Mouse (Mus musculus): Measurements from ENCODE around the gene Klhl28. TPM values are rescaled to one million over a fixed set of nuclear protein-coding genes. Genes with fewer than 3 reads are reported as not detected.
A peak's percentile ranks its signal among the peaks of the same experiment; 100 is the strongest.

Gene Klhl28
- polyA plus RNA-seq, 1 experiment from 2014 or later: 8.1 TPM

DNA sequence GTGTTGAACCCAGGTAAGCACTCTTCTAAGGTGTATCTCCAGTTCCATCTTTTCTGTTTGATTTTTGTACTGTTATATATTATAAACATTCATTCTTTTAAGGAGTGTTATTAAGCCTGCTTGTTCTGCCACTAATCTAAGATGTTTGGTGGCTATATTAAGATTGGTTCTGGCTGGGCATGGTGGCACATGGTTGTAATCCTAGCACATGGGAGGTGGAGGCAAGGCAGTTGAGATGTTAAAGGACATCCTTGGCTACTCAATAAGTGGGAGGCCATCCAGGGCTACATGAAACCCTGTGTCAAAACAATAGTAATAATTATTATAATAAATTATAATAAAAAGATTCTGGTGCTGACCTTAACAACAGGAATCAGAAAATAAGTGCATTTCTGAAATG lies 6.1 kb upstream of the Klhl28 start:
- Histone ChIP-seq H3K36me3 (ENCODE audit: control insufficient read depth, insufficient read depth, low read length) (no peaks in the 10 kb centered on the region), H3K4me3 (ENCODE audit: low read depth, low read length) (no peak overlapping the region), H3K4me2 (replicated peaks; ENCODE audit: low read depth) (no peak overlapping the region), H3K9ac (ENCODE audit: low read length) (no peak overlapping the region), H3K27ac (replicated peaks) (no peak overlapping the region), H3K27me3 (ENCODE audit: control insufficient read depth, insufficient read depth, low read length) (no peaks in the 10 kb centered on the region), H3K4me1 (replicated peaks; ENCODE audit: control insufficient read depth, insufficient read depth) (peaks cover 5% of the 10 kb centered on the region; the same call in 1 of the 2 replicates), H3K9me3 (ENCODE audit: control insufficient read depth, low read length) (no peaks in the 10 kb centered on the region)
- DNase-seq (ENCODE audit: low spot score) (no peak), ATAC-seq (ENCODE audit: low FRiP score, low TSS enrichment) (no peak)
- TF ChIP-seq EP300 (optimal IDR thresholded peaks at IDR 0.05) (no peak), CTCF (IDR thresholded peaks at IDR 0.05; ENCODE audit: low read depth) (no peak)

DNA sequence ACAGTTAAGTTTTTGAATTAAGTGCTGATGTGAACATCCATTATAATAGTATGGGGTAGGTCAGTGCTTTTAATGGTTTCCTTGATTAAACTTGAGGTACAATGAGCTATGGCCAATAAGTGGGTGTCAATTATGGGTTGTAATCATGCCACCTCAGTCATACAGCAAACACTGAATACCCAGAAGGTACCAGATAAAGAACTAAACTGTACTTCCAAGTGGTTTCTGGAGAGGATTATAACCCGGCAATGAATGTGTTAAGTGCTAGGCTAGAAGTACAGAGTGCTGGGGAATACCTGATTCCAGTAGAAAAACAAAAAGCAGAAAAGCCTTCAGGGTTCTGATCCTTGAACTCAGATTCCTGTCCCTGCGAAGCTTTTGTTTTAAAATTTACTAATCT lies 2.7 kb upstream of the Klhl28 start:
- Histone ChIP-seq H3K4me1 (replicated peaks; ENCODE audit: control insufficient read depth, insufficient read depth) (peaks cover 5% of the 10 kb centered on the region; the same call in 1 of the 2 replicates), H3K9ac (ENCODE audit: low read length) (peak overlapping the region; percentile 93), H3K36me3 (ENCODE audit: control insufficient read depth, insufficient read depth, low read length) (no peaks in the 10 kb centered on the region), H3K4me2 (replicated peaks; ENCODE audit: low read depth) (peak overlapping the region; percentile 86), H3K9me3 (ENCODE audit: control insufficient read depth, low read length) (no peaks in the 10 kb centered on the region), H3K4me3 (ENCODE audit: low read depth, low read length) (peak overlapping the region; percentile 90), H3K27ac (replicated peaks) (no peak overlapping the region), H3K27me3 (ENCODE audit: control insufficient read depth, insufficient read depth, low read length) (no peaks in the 10 kb centered on the region)
- ATAC-seq (ENCODE audit: low FRiP score, low TSS enrichment) (no peak), DNase-seq (ENCODE audit: low spot score) (no peak)
- WGBS: 0% methylated on average over 2 of the region's 2 CpGs
- no peak for TF ChIP-seq EP300 (optimal IDR thresholded peaks at IDR 0.05)
- TF ChIP-seq CTCF (IDR thresholded peaks at IDR 0.05; ENCODE audit: low read depth): no peak

DNA sequence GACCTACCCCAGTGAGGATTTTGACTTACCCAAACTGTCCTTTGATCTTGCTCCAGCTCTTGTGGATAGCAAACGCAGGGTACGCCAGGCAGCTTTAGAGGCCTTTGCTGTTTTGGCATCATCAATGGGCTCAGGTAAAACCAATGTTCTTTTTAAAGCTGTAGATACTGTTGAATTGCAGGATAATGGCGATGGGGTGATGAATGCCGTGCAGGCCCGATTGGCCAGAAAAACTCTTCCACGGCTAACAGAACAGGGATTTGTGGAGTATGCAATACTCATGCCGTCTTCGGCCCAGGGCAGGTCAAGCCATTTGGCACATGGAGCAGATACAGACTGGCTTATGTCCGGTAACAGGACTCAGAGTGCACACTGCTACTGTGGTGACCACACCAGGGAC lies 2.1 kb upstream of the Klhl28 start:
- H3K36me3 ChIP-seq (ENCODE audit: control insufficient read depth, insufficient read depth, low read length): no peaks in the 10 kb centered on the region
- ATAC-seq (ENCODE audit: low FRiP score, low TSS enrichment): no peak
- H3K27ac ChIP-seq (replicated peaks): no peak overlapping the region
- TF ChIP-seq EP300 (optimal IDR thresholded peaks at IDR 0.05) (no peak), CTCF (IDR thresholded peaks at IDR 0.05; ENCODE audit: low read depth) (no peak)
- peaks cover 5% of the 10 kb centered on the region; the same call in 1 of the 2 replicates for H3K4me1 ChIP-seq (replicated peaks; ENCODE audit: control insufficient read depth, insufficient read depth)
- no peak for DNase-seq (ENCODE audit: low spot score)
- WGBS: under 1% methylated on average over 9 of the region's 9 CpGs
- H3K9ac ChIP-seq (ENCODE audit: low read length): peak overlapping the region; percentile 93
- no peaks in the 10 kb centered on the region for H3K27me3 ChIP-seq (ENCODE audit: control insufficient read depth, insufficient read depth, low read length)
- H3K4me2 ChIP-seq (replicated peaks; ENCODE audit: low read depth): peak overlapping the region; percentile 86
- no peaks in the 10 kb centered on the region for H3K9me3 ChIP-seq (ENCODE audit: control insufficient read depth, low read length)
- H3K4me3 ChIP-seq (ENCODE audit: low read depth, low read length): peak overlapping the region; percentile 90

DNA sequence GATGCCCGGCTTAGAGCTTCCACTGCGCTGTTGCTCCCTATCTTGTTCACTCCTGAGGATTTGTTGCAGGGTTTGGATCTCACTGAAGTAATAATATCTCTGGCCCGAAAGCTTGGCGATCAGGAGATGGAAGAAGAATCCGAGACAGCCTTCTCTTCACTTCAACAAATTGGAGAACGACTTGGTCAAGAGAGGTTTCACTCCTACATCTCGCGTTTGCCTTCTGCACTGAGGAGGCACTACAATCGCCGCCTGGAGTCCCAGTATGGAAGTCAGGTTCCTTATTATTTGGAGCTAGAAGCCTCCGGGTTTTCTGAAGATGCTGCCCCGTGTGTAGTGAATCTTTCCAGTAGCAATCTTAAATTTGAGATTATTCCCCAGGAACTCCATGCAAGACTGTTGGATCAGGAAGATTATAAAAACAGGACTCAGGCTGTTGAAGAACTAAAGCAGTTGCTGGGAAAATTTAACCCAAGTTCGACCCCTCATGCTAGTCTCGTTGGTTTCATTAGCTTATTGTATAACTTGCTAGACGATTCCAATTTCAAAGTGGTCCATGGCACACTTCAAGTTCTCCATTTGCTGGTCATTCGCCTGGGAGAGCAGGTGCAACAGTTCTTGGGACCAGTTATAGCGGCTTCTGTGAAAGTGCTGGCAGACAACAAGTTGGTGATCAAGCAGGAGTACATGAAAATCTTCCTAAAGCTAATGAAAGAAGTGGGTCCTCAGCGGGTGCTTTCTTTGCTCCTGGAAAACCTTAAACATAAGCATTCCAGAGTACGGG lies 1.5 kb upstream of the Klhl28 start:
- WGBS: 3% methylated on average over 19 of the region's 19 CpGs
- peak overlapping the region; percentile 90 for H3K4me3 ChIP-seq (ENCODE audit: low read depth, low read length)
- H3K27ac ChIP-seq (replicated peaks): peak overlapping the region; percentile 95
- H3K4me1 ChIP-seq (replicated peaks; ENCODE audit: control insufficient read depth, insufficient read depth): peaks cover 5% of the 10 kb centered on the region; the same call in 1 of the 2 replicates
- TF ChIP-seq CTCF (IDR thresholded peaks at IDR 0.05; ENCODE audit: low read depth) (no peak; the same call in 1 of the 2 replicates), EP300 (optimal IDR thresholded peaks at IDR 0.05) (no peak)
- H3K27me3 ChIP-seq (ENCODE audit: control insufficient read depth, insufficient read depth, low read length): no peaks in the 10 kb centered on the region
- H3K4me2 ChIP-seq (replicated peaks; ENCODE audit: low read depth): peak overlapping the region; percentile 86
- peak overlapping the region; percentile 93 for H3K9ac ChIP-seq (ENCODE audit: low read length)
- no peaks in the 10 kb centered on the region for H3K9me3 ChIP-seq (ENCODE audit: control insufficient read depth, low read length)
- no peak for ATAC-seq (ENCODE audit: low FRiP score, low TSS enrichment)
- H3K36me3 ChIP-seq (ENCODE audit: control insufficient read depth, insufficient read depth, low read length): no peaks in the 10 kb centered on the region
- no peak for DNase-seq (ENCODE audit: low spot score)

DNA sequence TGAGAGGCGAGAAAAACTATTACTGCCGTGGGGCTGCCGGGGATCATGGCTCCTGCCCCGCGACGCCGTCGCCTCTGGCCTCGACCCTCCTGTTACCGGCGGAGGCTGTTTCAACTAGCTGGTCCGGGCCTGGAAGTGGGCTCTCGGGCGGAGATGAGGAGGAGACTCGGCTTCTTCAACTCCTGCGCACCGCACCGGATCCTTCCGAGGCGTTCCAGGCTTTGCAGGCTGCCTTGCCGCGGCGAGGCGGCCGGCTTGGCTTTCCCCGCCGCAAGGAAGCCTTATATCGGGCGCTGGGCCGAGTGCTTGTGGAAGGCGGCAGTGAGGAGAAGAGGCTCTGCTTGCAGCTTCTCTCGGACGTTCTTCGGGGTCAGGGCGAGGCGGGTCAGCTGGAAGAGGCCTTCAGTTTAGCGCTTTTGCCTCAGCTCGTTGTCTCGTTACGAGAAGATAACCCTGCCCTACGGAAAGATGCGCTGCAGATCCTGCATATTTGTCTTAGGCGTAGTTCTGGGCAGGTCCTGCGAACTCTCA lies 832 bp upstream of the Klhl28 start:
- Histone ChIP-seq H3K4me2 (replicated peaks; ENCODE audit: low read depth) (peak overlapping the region; percentile 86), H3K4me3 (ENCODE audit: low read depth, low read length) (peak overlapping the region; percentile 90), H3K27me3 (ENCODE audit: control insufficient read depth, insufficient read depth, low read length) (no peaks in the 10 kb centered on the region), H3K4me1 (replicated peaks; ENCODE audit: control insufficient read depth, insufficient read depth) (peaks cover 2% of the 10 kb centered on the region; the same call in 1 of the 2 replicates), H3K36me3 (ENCODE audit: control insufficient read depth, insufficient read depth, low read length) (no peaks in the 10 kb centered on the region), H3K9ac (ENCODE audit: low read length) (peak overlapping the region; percentile 93), H3K9me3 (ENCODE audit: control insufficient read depth, low read length) (no peaks in the 10 kb centered on the region), H3K27ac (replicated peaks) (peak overlapping the region; percentile 95)
- TF ChIP-seq CTCF (IDR thresholded peaks at IDR 0.05; ENCODE audit: low read depth) (no peak), EP300 (optimal IDR thresholded peaks at IDR 0.05) (no peak)
- peak; percentile 22 for ATAC-seq (ENCODE audit: low FRiP score, low TSS enrichment)
- WGBS: under 1% methylated on average over 44 of the region's 44 CpGs
- peak; percentile 63 for DNase-seq (ENCODE audit: low spot score)

DNA sequence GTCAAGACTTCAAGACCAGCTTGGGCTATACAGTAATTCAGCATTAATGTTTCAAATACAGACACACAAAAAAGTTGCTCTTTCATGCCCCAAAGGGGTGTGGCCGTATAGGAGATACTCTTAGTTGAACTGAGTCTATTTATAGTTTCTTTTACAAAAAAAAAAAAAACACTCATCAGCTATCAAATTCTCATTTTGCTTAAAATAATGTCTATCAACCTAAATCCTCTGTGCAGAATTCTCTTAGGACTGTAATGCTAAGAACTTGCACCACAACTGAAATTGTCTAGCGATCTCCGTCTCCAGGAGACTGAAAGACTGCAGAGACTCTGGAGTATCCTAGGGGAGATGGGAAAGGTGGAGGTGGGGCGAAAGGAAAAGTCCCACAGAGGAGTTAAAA lies 774 bp downstream of the Klhl28 start:
- H3K4me2 ChIP-seq (replicated peaks; ENCODE audit: low read depth): peak overlapping the region; percentile 60
- TF ChIP-seq EP300 (optimal IDR thresholded peaks at IDR 0.05): no peak
- no peak for TF ChIP-seq CTCF (IDR thresholded peaks at IDR 0.05; ENCODE audit: low read depth)
- no peaks in the 10 kb centered on the region for H3K4me1 ChIP-seq (replicated peaks; ENCODE audit: control insufficient read depth, insufficient read depth)
- no peaks in the 10 kb centered on the region for H3K9me3 ChIP-seq (ENCODE audit: control insufficient read depth, low read length)
- DNase-seq (ENCODE audit: low spot score) (no peak), ATAC-seq (ENCODE audit: low FRiP score, low TSS enrichment) (no peak)
- H3K4me3 ChIP-seq (ENCODE audit: low read depth, low read length): peak overlapping the region; percentile 90
- H3K27ac ChIP-seq (replicated peaks): no peak overlapping the region
- WGBS: 19% methylated on average over 4 of the region's 4 CpGs
- peak overlapping the region; percentile 69 for H3K9ac ChIP-seq (ENCODE audit: low read length)
- H3K36me3 ChIP-seq (ENCODE audit: control insufficient read depth, insufficient read depth, low read length): no peaks in the 10 kb centered on the region
- no peaks in the 10 kb centered on the region for H3K27me3 ChIP-seq (ENCODE audit: control insufficient read depth, insufficient read depth, low read length)

Data from stomach, postnatal 0 days (tissue).